Mouse (Mus musculus): Measurements from ENCODE around the gene Ushbp1. TPM values are rescaled to one million over a fixed set of nuclear protein-coding genes. Genes with fewer than 3 reads are reported as not detected.
A peak's percentile ranks its signal among the peaks of the same experiment; 100 is the strongest.

Ushbp1 gene
- polyA plus RNA-seq, 2 experiments: 1.5 to 3.5 TPM

GRCm38 (mm10) chr8:71385212-71385835 is 10.3 kb downstream of the Ushbp1 start:
- H3K4me2 ChIP-seq (ENCODE audit: low read depth): no peak overlapping the region
- WGBS (ENCODE audit: insufficient replicate concordance): 58% methylated on average over 12 of the region's 12 CpGs
- no peak for ATAC-seq (ENCODE audit: insufficient read depth)
- no peak overlapping the region for H3K4me3 ChIP-seq (ENCODE audit: insufficient read depth in 1 of 2, low read depth in 2 of 2, low read length in 2 of 2)
- DNase-seq (ENCODE audit: low read depth in 3 of 3, low spot score in 3 of 3): no peak
- H3K4me1 ChIP-seq (replicated peaks; ENCODE audit: control insufficient read depth in 2 of 2, insufficient read depth in 2 of 2, low read length in 1 of 2): no peaks in the 10 kb centered on the region; a peak in 1 of 4 replicates
- no peak overlapping the region for H3K27ac ChIP-seq
- H3K27me3 ChIP-seq (ENCODE audit: control insufficient read depth, insufficient read depth, low read length): peaks cover 21% of the 10 kb centered on the region
- no peak for TF ChIP-seq EP300 (IDR thresholded peaks at IDR 0.05; ENCODE audit: low read depth)
- TF ChIP-seq CTCF (IDR thresholded peaks at IDR 0.05; ENCODE audit: low read depth): peak; percentile 49; the same call in 1 of the 2 replicates
- H3K9ac ChIP-seq (replicated peaks): no peak overlapping the region
- no peaks in the 10 kb centered on the region for H3K9me3 ChIP-seq (ENCODE audit: control insufficient read depth, low read length)
- no peaks in the 10 kb centered on the region for H3K36me3 ChIP-seq (replicated peaks; ENCODE audit: control insufficient read depth, insufficient read depth, low read depth)

GRCm38 (mm10) chr8:71383860-71384259 is 11.7 kb downstream of the Ushbp1 start:
- no peaks in the 10 kb centered on the region; a peak in 1 of 4 replicates for H3K4me1 ChIP-seq (replicated peaks; ENCODE audit: control insufficient read depth in 2 of 2, insufficient read depth in 2 of 2, low read length in 1 of 2)
- H3K27ac ChIP-seq: no peak overlapping the region; the same call in 1 of the 2 replicates
- 48% methylated on average over 3 of the region's 3 CpGs for WGBS (ENCODE audit: insufficient replicate concordance)
- H3K27me3 ChIP-seq (ENCODE audit: control insufficient read depth, insufficient read depth, low read length): peaks cover 32% of the 10 kb centered on the region
- no peak for TF ChIP-seq CTCF (IDR thresholded peaks at IDR 0.05; ENCODE audit: low read depth)
- no peak for TF ChIP-seq EP300 (IDR thresholded peaks at IDR 0.05; ENCODE audit: low read depth)
- no peak for ATAC-seq (ENCODE audit: insufficient read depth)
- no peaks in the 10 kb centered on the region for H3K36me3 ChIP-seq (replicated peaks; ENCODE audit: control insufficient read depth, insufficient read depth, low read depth)
- no peak overlapping the region; the same call in 1 of the 2 replicates for H3K4me2 ChIP-seq (ENCODE audit: low read depth)
- no peak overlapping the region for H3K9ac ChIP-seq (replicated peaks)
- no peaks in the 10 kb centered on the region for H3K9me3 ChIP-seq (ENCODE audit: control insufficient read depth, low read length)
- H3K4me3 ChIP-seq (ENCODE audit: insufficient read depth in 1 of 2, low read depth in 2 of 2, low read length in 2 of 2): no peak overlapping the region
- no peak for DNase-seq (ENCODE audit: low read depth in 3 of 3, low spot score in 3 of 3)

- Histone ChIP-seq H3K27me3 (ENCODE audit: control insufficient read depth, insufficient read depth, low read length) (peaks cover 32% of the 10 kb centered on the region), H3K4me3 (ENCODE audit: insufficient read depth in 1 of 2, low read depth in 2 of 2, low read length in 2 of 2) (no peak overlapping the region), H3K27ac (no peak overlapping the region; the same call in 1 of the 2 replicates), H3K9ac (replicated peaks) (no peak overlapping the region), H3K4me1 (replicated peaks; ENCODE audit: control insufficient read depth in 2 of 2, insufficient read depth in 2 of 2, low read length in 1 of 2) (peaks cover 0 to 1% of the 10 kb centered on the region in 2 experiments; a peak in 1 of 4 replicates), H3K4me2 (ENCODE audit: low read depth) (peak overlapping the region; percentile 21), H3K36me3 (replicated peaks; ENCODE audit: control insufficient read depth, insufficient read depth, low read depth) (no peaks in the 10 kb centered on the region), H3K9me3 (ENCODE audit: control insufficient read depth, low read length) (no peaks in the 10 kb centered on the region)
- WGBS (ENCODE audit: insufficient replicate concordance): 40% methylated on average over 12 of the region's 12 CpGs
- ATAC-seq (ENCODE audit: insufficient read depth): no peak
- TF ChIP-seq CTCF (IDR thresholded peaks at IDR 0.05; ENCODE audit: low read depth) (no peak), EP300 (IDR thresholded peaks at IDR 0.05; ENCODE audit: low read depth) (no peak)
- DNase-seq (ENCODE audit: low read depth in 3 of 3, low spot score in 3 of 3): no peak
Measured at GRCm38 (mm10) chr8:71383396-71383795, 12.2 kb downstream of the Ushbp1 start.

- Histone ChIP-seq H3K9ac (replicated peaks) (peak overlapping the region; percentile 37), H3K9me3 (ENCODE audit: control insufficient read depth, low read length) (no peaks in the 10 kb centered on the region), H3K27me3 (ENCODE audit: control insufficient read depth, insufficient read depth, low read length) (peaks cover 32% of the 10 kb centered on the region), H3K27ac (peak overlapping the region; percentile 35), H3K4me3 (ENCODE audit: insufficient read depth in 1 of 2, low read depth in 2 of 2, low read length in 2 of 2) (peak overlapping the region; percentile 49 to 57), H3K4me2 (ENCODE audit: low read depth) (peak overlapping the region; percentile 60), H3K4me1 (replicated peaks; ENCODE audit: control insufficient read depth in 2 of 2, insufficient read depth in 2 of 2, low read length in 1 of 2) (peaks cover 0 to 1% of the 10 kb centered on the region in 2 experiments; a peak in 1 of 4 replicates), H3K36me3 (replicated peaks; ENCODE audit: control insufficient read depth, insufficient read depth, low read depth) (no peaks in the 10 kb centered on the region)
- TF ChIP-seq CTCF (IDR thresholded peaks at IDR 0.05; ENCODE audit: low read depth) (no peak), EP300 (IDR thresholded peaks at IDR 0.05; ENCODE audit: low read depth) (no peak)
- peak; percentile 76 for ATAC-seq (ENCODE audit: insufficient read depth)
- DNase-seq (ENCODE audit: low read depth in 3 of 3, low spot score in 3 of 3): peak in 1 of 3 experiments; percentile 33
- WGBS (ENCODE audit: insufficient replicate concordance): 5% methylated on average over 76 of the region's 80 CpGs
Measured at GRCm38 (mm10) chr8:71381971-71382961, 13.3 kb downstream of the Ushbp1 start.

Data from liver, embryonic 14.5 days (tissue).